Mouse (Mus musculus): ENCODE results near the gene Grtp1. TPM values are rescaled to one million over a fixed set of nuclear protein-coding genes. Genes with fewer than 3 reads are reported as not detected.

Gene Grtp1
- polyA plus RNA-seq, 1 experiment: 7.0 TPM

DNA sequence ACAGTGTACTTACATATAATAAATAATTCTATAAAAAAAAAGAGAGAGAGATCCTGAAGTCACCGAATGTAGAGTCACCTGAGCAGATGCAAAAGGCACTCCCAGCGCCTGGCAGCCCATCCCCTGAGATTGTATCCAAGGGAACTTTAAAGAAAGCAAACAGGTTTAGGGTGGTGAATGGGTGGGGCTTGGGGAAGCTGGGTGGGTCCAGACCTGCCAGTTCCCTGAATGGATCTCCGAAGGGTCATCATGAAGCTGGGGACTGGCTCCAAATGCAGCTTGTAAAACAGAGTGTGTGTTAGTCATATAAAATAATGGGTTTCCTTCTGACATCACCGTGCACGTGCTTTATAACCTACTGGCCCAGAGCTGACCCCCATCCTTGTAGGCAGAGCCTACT is 5.9 kb upstream of the Grtp1 start:
- DNase-seq (ENCODE audit: extremely low spot score in 1 of 2, low spot score in 1 of 2): no peak

DNA sequence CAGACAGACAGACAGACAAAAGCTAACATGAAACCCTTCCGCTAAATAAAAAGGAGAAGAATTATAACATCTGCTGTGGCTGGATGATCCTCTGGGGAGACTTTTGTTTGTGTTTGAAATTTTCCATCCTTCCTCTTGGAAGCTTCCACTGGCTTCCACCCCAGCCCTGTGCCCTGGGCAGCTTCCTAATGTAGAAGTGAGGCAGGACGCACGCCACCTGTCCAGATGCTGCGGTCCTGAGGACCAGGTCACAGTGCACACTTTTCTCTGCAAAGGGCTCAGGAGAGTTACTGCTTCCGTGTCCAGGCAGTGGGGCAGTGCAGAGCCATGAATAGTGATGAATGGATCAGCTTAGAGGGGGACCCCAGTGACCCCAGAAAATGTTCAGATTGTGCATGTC is 4.9 kb upstream of the Grtp1 start:
- DNase-seq (ENCODE audit: extremely low spot score in 1 of 2, low spot score in 1 of 2): no peak

DNA sequence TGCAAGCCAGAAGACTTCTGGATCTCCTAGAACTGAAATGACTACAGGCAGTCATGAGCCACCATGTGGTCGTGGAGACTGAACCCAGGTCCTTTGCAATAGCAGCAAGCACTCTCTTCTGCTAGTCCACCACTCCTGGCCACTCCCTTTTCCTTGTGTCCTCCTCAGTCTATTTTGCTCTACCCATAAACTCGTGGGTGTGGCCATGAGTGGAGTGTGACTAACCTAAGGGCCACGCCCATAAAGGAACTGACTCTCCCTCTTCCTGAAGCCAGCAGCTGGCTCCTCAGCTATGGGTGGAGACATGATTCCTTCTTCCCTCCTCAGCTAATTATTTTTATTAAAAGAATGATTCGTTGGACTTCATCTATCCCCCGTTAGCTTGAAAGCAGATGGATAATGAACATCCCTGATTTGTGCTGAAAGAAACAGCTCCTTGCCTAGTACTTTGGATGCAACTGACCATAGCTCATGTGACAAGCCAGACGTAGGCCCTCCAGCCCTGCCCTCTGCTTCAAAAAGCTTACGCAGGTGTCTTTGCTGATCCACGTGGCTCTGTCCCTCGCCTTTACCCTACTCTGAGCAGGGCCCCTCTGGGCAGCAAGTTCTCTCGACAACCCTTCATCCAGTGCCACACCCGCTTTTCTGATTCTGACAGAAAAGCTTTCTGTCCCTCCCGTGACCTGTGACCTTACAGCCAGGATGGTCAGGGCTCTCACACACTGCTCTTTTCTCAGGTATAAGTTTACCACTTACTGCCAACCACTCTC is 4.1 kb upstream of the Grtp1 start:
- DNase-seq (ENCODE audit: extremely low spot score in 1 of 2, low spot score in 1 of 2): no peak

DNA sequence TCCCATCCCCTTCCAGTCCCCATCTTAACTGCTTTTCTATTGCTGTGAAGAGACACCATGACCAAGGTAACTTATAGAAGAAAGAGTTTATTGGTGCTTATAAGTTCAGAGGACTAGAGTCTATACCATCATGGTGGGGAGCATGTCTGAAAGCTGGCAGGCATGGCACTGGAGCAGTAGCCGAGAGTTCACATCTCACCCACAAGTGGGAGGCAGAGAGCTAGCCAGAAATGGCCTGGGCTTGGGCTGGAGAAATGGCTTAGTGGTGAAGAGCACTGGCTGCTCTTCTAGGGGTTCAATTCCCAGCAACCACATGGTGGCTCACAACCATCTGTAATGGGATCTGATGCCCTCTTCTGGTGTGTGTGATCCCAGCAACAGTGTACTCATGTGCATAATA is 3.1 kb upstream of the Grtp1 start:
- DNase-seq (ENCODE audit: extremely low spot score in 1 of 2, low spot score in 1 of 2): no peak

DNA sequence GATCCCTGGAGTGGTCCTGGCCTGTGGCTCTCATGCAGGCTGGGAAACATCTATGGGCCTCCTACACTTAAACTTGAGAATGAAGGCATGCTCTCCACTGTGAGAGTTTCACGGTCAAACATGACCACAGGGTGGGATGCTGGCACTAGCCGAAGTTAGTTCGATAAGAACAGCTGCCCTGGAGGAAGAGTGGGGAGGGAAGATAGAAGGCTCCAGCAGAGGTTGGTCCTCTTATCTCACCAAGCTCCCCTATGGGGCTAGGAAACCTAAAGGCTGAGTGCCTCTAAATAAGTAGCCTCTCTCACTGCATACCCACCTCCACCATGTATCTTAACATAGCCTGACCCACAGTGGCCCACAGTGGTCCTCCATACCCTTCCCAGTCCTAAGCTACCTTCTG is 2.4 kb upstream of the Grtp1 start:
- DNase-seq (ENCODE audit: extremely low spot score in 1 of 2, low spot score in 1 of 2): no peak

DNA sequence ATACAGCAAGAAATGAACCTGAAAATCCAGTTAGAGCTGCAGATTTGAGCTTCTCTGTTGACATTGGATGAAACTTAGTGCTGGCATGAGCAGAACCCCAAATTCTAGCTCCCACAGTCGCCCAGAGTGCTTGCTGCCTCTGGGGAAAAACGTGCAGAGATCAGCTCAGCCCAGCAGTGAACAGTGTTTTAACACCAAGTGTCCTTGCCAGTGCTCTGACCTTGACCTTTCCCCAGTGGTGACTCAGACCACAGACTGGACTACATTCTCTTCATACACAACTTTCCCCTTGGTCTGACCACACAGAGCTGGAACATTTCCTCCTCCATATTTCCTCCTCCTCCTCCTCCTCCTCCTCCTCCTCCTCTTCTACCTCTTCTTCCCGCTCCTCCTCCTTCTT is 1.6 kb upstream of the Grtp1 start:
- no peak for DNase-seq (ENCODE audit: extremely low spot score in 1 of 2, low spot score in 1 of 2)

DNA sequence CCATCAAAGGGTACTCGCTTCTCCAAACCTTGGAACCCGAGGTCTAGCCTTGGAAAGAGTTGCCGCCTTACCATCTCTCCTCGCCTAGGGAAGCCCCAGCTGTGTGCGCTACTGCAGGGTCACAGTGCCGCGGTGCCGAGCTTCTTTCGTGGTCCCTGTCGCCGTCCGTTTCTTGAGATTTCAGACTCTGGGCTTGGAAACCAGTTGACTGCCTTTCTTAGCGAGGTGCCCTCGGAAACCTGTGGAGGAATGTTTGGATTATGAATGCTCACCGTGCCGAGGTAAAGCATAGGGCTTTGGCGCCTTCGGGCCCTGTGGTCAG is 554 bp upstream of the Grtp1 start:
- DNase-seq (ENCODE audit: extremely low spot score in 1 of 2, low spot score in 1 of 2): no peak

DNA sequence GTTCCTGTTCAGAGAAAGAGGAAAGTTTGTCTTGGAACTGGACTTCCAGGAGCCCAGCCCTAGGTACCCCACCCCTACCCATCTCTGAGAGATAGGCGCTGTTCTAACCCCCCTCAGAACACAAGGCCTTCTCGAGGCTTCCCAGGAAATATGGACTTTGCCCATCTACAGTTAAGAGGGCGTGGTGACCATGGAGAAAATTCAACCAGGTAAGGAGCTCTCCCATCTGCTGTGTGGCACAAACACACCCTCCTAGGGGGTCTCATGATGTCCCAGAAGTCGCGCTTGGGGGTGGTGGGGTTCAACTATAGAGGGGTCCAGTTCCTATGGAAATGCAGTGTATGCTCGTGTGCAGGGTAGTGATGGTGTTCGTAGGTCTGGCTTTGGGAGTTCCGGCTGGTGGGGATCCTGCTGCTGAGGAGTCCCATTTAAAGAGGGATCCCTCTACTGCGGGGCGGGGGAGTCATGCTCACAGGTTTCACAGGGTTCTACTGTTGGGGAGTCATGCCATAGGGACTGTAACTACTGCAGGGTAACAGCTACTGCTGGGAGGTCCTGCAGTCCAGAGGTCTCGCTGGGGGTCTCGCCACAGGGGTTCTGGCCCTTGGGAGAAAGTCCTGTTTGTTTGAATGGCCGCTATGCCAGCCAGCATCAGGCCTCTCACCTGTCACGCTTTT is 897 bp downstream of the Grtp1 start:
- DNase-seq (ENCODE audit: extremely low spot score in 1 of 2, low spot score in 1 of 2): no peak

DNA sequence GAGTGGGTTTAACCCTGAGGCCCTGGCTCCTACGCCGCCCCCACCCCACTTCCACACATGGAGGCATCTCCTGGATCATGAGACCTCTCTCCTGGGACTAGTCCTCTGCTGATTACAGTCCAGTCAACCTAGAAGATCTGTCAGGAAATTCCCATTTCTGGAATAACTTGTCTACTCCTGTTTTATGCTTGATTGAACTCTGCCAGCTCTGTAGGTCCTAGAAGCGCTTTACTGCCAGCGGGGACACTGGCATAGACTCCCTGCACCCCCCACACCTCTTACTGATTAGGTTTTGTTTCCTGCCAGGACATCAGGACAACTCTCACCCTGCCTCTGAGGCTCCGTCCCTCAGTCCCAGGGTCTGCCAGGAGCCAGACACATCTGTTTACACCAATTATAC is 2.9 kb downstream of the Grtp1 start:
- no peak for DNase-seq (ENCODE audit: extremely low spot score in 1 of 2, low spot score in 1 of 2)

DNA sequence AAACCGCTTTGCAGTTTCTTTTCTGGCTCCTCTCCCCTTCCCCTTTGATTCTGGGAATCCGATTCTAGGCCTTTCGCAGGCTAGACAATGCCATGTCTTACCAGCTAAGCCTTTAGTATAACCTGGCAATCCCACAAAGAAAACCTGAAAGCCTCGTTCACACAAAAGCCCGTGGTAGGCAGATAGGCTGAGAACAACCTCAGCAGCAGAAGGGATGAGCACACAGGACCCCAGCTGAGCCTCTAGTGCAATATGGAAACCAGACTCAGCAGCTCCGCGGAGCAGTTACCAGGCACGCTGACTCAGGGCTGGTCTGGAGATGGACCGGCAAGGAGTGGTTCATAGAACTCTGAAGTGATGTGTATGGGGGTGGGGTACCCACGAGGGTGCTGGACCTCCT is 5.6 kb downstream of the Grtp1 start:
- no peak for DNase-seq (ENCODE audit: extremely low spot score in 1 of 2, low spot score in 1 of 2)

DNA sequence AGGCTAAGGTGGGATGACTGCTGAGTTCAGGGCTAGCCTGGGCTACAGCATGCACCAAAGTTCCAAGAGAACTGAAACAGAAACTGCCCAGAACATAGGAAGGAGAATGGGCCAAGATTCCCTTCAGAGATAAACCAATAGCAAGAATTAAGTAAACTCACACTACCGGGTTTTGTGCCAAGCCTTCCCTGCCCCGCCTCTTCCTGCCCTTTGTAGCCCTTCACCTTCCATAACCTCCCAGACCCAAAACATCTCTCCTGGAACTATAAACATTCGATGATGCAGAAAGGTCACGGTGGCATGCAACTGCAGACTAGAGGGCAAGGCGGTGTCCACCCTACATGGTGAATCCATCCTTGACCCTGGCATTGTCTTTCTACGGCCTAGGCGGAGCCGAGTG is 10.2 kb downstream of the Grtp1 start:
- no peak for DNase-seq (ENCODE audit: extremely low spot score in 1 of 2, low spot score in 1 of 2)

DNA sequence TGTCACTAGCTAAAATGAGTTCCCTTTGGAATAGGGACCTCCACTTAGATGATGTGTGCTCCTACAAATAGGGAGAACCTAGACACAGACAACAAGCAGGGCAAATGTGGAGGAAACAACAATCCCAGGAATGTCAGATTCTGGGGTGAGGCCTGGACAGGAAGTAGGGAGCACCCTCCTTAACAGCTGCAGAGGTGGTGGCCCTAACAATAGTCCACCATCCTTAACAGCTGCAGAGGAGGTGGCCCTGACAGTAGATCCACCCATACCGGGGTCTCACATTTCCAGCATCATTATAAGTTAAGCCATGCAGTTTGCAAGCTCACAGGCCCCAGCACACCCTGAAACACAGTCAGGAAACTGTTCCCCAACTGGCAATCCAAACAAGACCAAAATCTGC is 11.6 kb downstream of the Grtp1 start:
- DNase-seq (ENCODE audit: extremely low spot score in 1 of 2, low spot score in 1 of 2): no peak

DNA sequence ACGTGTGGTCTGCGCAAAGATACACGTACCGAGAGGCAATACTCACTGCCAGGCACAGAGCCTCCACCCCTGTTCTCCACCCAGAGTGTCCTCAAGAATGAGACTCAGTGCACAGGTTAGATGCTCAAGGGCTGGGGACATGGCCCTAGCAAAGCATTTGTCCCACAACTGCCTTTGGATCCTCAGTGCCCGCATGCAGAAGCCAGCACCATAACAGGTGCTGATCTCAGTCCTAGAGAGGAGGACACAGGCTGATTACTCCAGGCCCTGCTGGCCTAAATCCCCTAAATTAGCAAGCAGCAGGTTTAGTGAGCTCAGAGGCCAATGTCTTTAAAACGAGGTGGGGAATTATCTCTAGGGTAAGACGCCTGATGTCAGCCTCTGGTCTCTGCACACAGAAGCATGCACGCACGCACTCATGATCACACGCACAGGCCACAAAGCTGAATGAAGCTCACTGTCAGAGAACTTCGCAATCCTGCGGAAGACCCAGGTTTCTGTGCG is 12.3 kb downstream of the Grtp1 start:
- DNase-seq (ENCODE audit: extremely low spot score in 1 of 2, low spot score in 1 of 2): no peak

DNA sequence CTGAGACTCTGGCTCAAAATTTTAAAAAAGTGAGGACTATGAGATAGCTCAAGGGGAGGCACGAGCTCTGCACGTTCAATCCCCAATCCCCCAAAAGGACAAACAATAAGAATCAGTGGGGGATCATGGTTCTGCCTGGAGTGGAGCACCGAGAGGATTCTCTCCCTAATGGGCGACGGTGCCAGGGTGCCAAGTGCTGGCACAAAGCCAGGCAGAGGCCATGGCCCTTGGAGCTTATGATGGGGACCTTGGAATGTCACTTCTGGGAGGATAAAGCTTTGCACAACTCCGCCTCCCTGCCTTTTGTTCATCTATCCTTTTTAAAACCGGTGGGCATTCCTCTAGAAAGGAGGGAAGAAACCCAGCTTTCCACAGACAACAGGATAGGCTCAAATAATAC is 12.8 kb downstream of the Grtp1 start:
- DNase-seq (ENCODE audit: extremely low spot score in 1 of 2, low spot score in 1 of 2): no peak

DNA sequence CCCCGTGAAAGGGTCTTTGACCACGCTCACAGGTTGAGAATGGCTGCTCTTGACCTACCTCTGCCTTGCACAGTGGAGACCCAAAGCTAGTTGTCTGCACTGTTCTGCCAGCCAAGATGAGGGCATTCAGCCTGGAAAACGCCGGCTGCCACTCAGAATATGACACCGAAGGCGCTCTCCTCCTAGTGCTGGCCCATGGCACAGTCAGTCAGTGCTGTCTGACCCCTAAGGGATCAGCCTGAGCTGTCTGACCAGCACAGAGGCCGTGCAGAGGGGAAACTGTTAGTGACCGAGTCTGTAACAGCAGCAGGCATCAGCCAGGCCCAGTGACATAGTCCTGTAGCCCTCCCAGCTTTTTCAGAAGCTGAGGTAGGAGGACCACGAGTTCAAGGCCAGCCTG is 13.2 kb downstream of the Grtp1 start:
- DNase-seq (ENCODE audit: extremely low spot score in 1 of 2, low spot score in 1 of 2): no peak

DNA sequence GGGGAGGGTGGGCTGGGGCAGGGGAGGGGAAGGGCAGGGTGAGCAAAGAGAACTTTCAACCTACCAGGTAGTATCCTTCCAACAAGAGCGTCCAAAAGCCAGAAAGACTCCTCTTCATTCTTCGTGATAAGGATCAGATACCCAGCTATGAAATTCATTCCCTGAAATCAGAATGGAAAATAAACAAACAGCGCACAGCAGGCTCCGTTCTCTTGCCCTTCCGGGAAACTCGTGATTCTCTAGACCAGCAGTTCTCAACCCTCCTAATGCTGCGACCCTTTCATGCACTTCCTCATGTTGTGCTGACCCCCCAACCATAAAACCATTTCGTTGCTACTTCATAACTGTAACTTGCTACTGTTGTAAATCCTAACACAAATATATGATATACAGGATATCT is 13.6 kb downstream of the Grtp1 start:
- DNase-seq (ENCODE audit: extremely low spot score in 1 of 2, low spot score in 1 of 2): no peak

DNA sequence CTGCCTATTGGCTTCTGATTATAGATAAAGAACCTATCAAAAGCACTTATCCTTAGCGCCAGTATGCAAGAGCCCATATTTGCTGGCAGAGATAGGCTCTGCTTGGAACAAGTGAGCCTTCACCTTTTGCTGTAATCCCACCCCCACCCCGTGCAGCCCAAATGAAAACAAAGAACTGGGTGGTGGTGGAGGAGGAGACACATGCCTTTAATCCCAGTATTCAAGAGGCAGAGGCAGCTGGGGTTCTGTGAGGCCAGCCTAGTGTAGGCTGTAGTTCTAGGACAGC is 18.8 kb downstream of the Grtp1 start:
- DNase-seq (ENCODE audit: extremely low spot score in 1 of 2, low spot score in 1 of 2): no peak

DNA sequence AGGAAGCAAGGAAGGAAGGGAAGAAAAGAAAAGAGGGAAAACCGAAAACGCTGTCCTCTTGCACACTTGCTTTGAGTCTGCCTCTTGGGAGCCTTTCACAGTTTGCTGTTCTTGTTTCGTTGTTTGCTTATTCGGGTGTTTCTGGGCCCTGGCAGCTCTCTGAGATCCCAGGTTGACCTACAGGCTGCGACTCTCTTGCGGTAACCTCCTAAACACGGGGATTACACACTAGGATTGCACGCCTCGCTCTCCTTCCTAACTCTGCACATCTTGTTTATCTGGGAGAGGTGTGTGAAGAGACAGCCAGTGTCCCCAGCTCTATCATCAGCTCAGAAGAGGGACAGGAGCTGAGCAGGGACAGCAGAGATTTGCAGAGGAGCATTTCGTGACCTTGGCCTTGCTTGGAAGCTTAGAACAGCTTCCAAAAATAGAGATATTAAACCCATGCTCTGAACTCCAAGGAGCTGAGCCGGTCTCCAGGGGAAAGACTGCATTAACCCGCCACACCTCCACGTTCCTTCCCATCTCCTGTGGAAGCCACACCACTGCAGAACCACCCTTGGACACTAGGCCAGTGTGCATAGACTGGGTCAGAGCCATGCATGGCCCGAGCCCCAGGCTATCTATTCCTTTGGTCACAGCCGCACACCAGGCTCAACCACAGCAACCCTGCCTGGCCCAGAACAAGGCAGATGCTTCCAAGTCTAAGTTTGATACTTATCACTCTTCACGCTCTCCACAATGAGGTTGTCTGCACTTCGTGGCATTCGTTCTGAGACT is 19.3 kb downstream of the Grtp1 start:
- DNase-seq (ENCODE audit: extremely low spot score in 1 of 2, low spot score in 1 of 2): no peak

DNA sequence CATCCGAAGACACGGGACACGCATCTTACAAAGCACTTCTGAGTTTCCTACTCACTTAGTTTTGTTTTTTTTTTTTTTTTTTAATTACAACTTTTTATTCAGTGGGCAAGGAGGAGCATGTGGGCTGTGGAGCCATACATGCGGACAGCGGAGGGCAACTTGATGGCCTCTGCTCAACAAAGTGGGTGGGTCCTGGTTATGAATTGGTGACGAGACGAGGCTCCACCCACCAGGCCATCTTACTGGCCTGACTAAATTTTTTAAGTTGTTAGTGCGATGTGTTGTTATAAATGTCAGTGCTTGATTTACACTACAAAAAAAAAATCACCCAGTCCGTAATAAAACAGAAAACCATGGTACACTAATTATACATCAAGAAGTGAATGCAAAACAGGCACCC is 20.0 kb downstream of the Grtp1 start:
- DNase-seq (ENCODE audit: extremely low spot score in 1 of 2, low spot score in 1 of 2): no peak

DNA sequence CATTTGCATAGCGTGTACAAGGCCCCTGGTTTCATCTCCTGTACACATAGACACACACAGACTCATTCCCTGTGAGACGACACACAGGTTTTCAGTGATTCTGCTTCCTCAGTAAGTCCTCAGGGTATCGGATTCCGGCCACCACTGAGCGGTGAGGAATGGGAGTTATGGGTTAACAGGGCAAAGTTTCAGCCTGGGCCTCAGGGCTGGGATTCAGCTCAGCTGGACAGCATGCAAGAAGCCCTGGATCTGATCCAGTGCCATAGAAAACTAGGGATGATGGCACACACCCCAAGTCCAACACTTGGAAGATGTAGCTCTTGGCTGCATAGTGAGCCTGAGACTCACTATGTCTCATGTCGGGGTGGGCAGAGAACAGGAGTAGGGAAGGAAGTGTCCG is 20.5 kb downstream of the Grtp1 start:
- DNase-seq (ENCODE audit: extremely low spot score in 1 of 2, low spot score in 1 of 2): no peak

DNA sequence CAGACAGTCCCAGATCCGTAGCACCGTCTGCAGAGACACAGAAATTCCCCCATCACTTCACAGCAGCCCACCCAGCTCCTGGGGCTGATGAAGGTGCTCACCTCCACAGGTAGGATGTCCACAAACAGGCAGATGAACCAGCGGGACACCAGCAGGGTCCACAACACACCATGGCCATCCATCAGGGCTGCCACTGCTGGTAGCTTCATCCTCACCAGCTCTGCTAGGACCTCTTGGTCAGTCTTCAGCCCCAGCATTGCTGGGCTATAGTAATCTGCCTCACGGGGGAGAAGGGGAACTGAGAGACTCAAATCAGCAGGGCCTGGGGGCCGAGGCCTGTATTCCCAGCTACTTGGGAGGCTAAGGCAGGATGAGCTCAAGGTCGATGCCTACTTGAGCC is 20.9 kb downstream of the Grtp1 start:
- no peak for DNase-seq (ENCODE audit: extremely low spot score in 1 of 2, low spot score in 1 of 2)

DNA sequence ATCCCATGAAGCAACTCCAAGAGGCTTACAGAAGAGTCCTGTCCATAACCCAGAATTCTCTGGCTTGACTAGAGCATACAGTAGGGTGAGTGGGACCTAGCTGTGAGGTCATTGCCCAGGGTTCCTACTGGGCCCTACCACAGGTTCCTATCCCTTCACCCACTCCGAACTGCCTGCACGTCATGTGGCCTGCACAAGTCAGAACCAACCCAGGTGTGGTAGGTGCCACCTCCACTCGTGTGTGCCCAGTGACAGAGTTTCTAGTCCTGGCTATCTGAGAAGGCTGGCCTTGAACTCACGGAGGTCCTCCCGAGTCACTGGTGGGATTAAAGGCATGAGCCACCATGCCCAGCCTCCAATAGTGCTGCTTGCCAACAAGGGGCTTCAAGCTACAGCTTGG is 22.3 kb downstream of the Grtp1 start:
- DNase-seq (ENCODE audit: extremely low spot score in 1 of 2, low spot score in 1 of 2): no peak

Measured in frontal cortex, adult 2 months (tissue).